Mouse (Mus musculus): ENCODE measurements at regions not wholly inside any gene's neighbourhood (a gene's known extent, or its start where the extent isn't known, plus 50 kb on each side); places are given as distances from the start of the nearest gene placed in this dataset.

DNA sequence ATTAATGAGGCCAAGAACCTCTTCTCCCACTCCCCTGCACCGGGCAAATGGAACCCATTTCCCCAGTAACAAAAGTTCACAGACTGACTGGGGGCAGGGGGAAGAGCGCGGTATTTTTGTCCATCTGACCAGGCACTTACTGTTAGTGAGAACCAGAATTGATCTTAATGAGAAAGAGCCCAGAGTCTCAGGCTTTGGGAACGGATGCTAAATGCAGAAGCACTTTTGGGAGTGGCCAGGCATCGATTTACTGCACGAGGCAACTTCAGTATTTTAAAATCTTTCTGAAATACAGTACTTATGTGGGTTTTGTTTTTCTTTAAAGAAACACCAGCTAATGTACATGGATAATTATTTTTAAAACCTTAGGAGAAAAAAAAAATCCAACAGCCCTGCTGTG is 51.0 kb upstream of the Foxn3 start:
- no peak overlapping the region for H3K4me3 ChIP-seq (ENCODE audit: extremely low read depth, insufficient read depth, insufficient read length)
- no peak for DNase-seq (ENCODE audit: low read depth in 1 of 2, low spot score in 2 of 2)
- H3K36me3 ChIP-seq (ENCODE audit: control insufficient read depth, insufficient read depth, low read length), result no peaks in the 10 kb centered on the region
- H3K27ac ChIP-seq (ENCODE audit: insufficient read depth, low read length), result no peak overlapping the region
- no peak for TF ChIP-seq POLR2A (IDR thresholded peaks at IDR 0.05; ENCODE audit: low read depth, low read length)
- TF ChIP-seq CTCF (IDR thresholded peaks at IDR 0.05; ENCODE audit: extremely low read depth, insufficient read depth, insufficient read length, insufficient replicate concordance), result no peak
- H3K4me1 ChIP-seq (ENCODE audit: control insufficient read depth, insufficient read depth, insufficient read length), result peaks cover 19% of the 10 kb centered on the region; the same call in 1 of the 2 replicates
- WGBS, result 73% methylated on average over 6 of the region's 6 CpGs
- no peaks in the 10 kb centered on the region for H3K27me3 ChIP-seq (ENCODE audit: control insufficient read depth, insufficient read depth, low read length)
